Mouse (Mus musculus): ENCODE data around the gene Pam16. TPM values are rescaled to one million over a fixed set of nuclear protein-coding genes. Genes with fewer than 3 reads are reported as not detected.
A peak's percentile ranks its signal among the peaks of the same experiment; 100 is the strongest.

Pam16 gene
- polyA plus RNA-seq, 1 experiment from 2014 or later, result 192 TPM

DNA sequence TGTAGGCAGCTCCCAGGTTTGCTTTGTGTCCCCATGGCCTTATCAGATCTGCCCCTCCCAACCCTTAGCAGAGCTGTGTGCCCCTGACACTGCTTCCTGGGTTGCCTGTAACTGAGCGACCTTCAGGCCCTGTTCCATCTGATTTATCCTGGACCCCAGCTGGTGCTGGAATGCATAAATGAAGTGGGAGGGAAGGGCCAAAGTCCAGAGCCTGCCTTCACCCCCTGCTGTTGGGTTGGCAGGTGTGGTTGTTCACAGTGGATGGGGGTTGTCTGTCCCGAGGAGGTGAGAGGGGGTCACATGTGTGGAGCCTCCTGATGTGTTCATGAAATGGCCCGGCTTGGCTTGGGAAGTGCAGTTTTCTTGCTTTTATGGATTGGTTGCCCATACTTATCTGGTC, 22.6 kb downstream of the Pam16 start:
- ATAC-seq, result no peak

GRCm38 (mm10) chr16:4600701-4601310, 24.0 kb downstream of the Pam16 start:
- peaks cover 48% of the 10 kb centered on the region for H3K4me1 ChIP-seq (ENCODE audit: control insufficient read depth, insufficient read depth, low read length)
- 83% methylated on average over 9 of the region's 9 CpGs for WGBS
- no peaks in the 10 kb centered on the region for H3K27me3 ChIP-seq (replicated peaks; ENCODE audit: control insufficient read depth, insufficient read depth, low read length)
- ATAC-seq (no peak), DNase-seq (ENCODE audit: low spot score) (no peak)
- H3K9ac ChIP-seq (ENCODE audit: low read length), result no peak overlapping the region
- H3K36me3 ChIP-seq (ENCODE audit: control insufficient read depth, insufficient read depth, low read length), result no peaks in the 10 kb centered on the region
- no peaks in the 10 kb centered on the region for H3K9me3 ChIP-seq (replicated peaks; ENCODE audit: control insufficient read depth, low read length)
- H3K4me2 ChIP-seq (ENCODE audit: low read length), result no peak overlapping the region
- no peak overlapping the region for H3K4me3 ChIP-seq (ENCODE audit: low read depth, low read length)
- H3K27ac ChIP-seq (ENCODE audit: low read depth, low read length), result no peak overlapping the region

More for the DNA sequence above, 22.6 kb downstream of the Pam16 start:
- Histone ChIP-seq H3K9ac (ENCODE audit: low read length) (no peak overlapping the region), H3K36me3 (ENCODE audit: control insufficient read depth, insufficient read depth, low read length) (no peaks in the 10 kb centered on the region), H3K4me1 (ENCODE audit: control insufficient read depth, insufficient read depth, low read length) (peaks cover 43% of the 10 kb centered on the region), H3K27ac (ENCODE audit: low read depth, low read length) (peak overlapping the region; percentile 21; the same call in 1 of the 2 replicates), H3K4me3 (ENCODE audit: low read depth, low read length) (no peak overlapping the region), H3K4me2 (ENCODE audit: low read length) (no peak overlapping the region), H3K27me3 (replicated peaks; ENCODE audit: control insufficient read depth, insufficient read depth, low read length) (no peaks in the 10 kb centered on the region), H3K9me3 (replicated peaks; ENCODE audit: control insufficient read depth, low read length) (no peaks in the 10 kb centered on the region)
- no peak for DNase-seq (ENCODE audit: low spot score)
- WGBS, result 27% methylated on average over 3 of the region's 3 CpGs

- Histone ChIP-seq H3K27me3 (replicated peaks; ENCODE audit: control insufficient read depth, insufficient read depth, low read length) (no peaks in the 10 kb centered on the region), H3K4me1 (ENCODE audit: control insufficient read depth, insufficient read depth, low read length) (peaks cover 48% of the 10 kb centered on the region), H3K4me3 (ENCODE audit: low read depth, low read length) (no peak overlapping the region), H3K27ac (ENCODE audit: low read depth, low read length) (no peak overlapping the region), H3K9me3 (replicated peaks; ENCODE audit: control insufficient read depth, low read length) (no peaks in the 10 kb centered on the region), H3K9ac (ENCODE audit: low read length) (no peak overlapping the region), H3K4me2 (ENCODE audit: low read length) (no peak overlapping the region), H3K36me3 (ENCODE audit: control insufficient read depth, insufficient read depth, low read length) (no peaks in the 10 kb centered on the region)
- ATAC-seq (no peak), DNase-seq (ENCODE audit: low spot score) (no peak)
- WGBS, result 88% methylated on average over 3 of the region's 3 CpGs
Measured at GRCm38 (mm10) chr16:4599616-4600015, 25.2 kb downstream of the Pam16 start.

GRCm38 (mm10) chr16:4598891-4599543, 25.8 kb downstream of the Pam16 start:
- Histone ChIP-seq H3K9ac (ENCODE audit: low read length) (0 out of 2 replicates have a peak overlapping the region, but pooled peaks have one; percentile 29), H3K27ac (ENCODE audit: low read depth, low read length) (peak overlapping the region; percentile 14; the same call in 1 of the 2 replicates), H3K4me3 (ENCODE audit: low read depth, low read length) (no peak overlapping the region), H3K4me1 (ENCODE audit: control insufficient read depth, insufficient read depth, low read length) (peaks cover 48% of the 10 kb centered on the region), H3K36me3 (ENCODE audit: control insufficient read depth, insufficient read depth, low read length) (no peaks in the 10 kb centered on the region), H3K4me2 (ENCODE audit: low read length) (no peak overlapping the region), H3K27me3 (replicated peaks; ENCODE audit: control insufficient read depth, insufficient read depth, low read length) (no peaks in the 10 kb centered on the region), H3K9me3 (replicated peaks; ENCODE audit: control insufficient read depth, low read length) (no peaks in the 10 kb centered on the region)
- 29% methylated on average over 6 of the region's 6 CpGs for WGBS
- ATAC-seq (no peak), DNase-seq (ENCODE audit: low spot score) (peak; percentile 33)

- H3K4me3 ChIP-seq (ENCODE audit: low read depth, low read length), result no peak overlapping the region
- H3K36me3 ChIP-seq (ENCODE audit: control insufficient read depth, insufficient read depth, low read length), result no peaks in the 10 kb centered on the region
- ATAC-seq (no peak), DNase-seq (ENCODE audit: low spot score) (no peak)
- no peak overlapping the region for H3K4me2 ChIP-seq (ENCODE audit: low read length)
- H3K4me1 ChIP-seq (ENCODE audit: control insufficient read depth, insufficient read depth, low read length), result peaks cover 49% of the 10 kb centered on the region
- no peak overlapping the region for H3K27ac ChIP-seq (ENCODE audit: low read depth, low read length)
- WGBS, result 66% methylated on average over 5 of the region's 5 CpGs
- H3K9ac ChIP-seq (ENCODE audit: low read length), result peak overlapping the region; percentile 13; the same call in 1 of the 2 replicates
- H3K27me3 ChIP-seq (replicated peaks; ENCODE audit: control insufficient read depth, insufficient read depth, low read length), result no peaks in the 10 kb centered on the region
- H3K9me3 ChIP-seq (replicated peaks; ENCODE audit: control insufficient read depth, low read length), result no peaks in the 10 kb centered on the region
Measured at GRCm38 (mm10) chr16:4598041-4598440, 26.7 kb downstream of the Pam16 start.

DNA sequence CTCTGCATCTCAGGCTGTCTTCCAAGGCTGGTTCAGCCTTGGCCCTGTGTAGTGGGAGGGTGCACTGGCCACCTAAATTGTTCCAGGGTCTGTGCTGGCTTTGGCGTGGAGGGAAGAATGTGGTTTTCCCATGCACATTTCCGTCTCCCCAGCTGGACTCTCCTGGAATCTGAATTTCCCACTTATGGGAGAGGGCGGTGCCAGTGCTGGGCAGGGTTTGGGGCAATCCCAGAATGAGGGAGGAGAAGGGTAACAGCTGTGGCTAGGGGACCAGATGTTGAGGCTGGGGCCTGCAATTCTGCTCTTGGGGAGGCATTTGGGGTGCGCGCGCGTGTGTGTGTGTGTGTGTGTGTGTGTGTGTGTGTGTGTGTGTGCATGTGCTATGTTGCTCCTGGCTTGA, 27.5 kb downstream of the Pam16 start:
- peak overlapping the region; percentile 90 for H3K9ac ChIP-seq (ENCODE audit: low read length)
- H3K4me3 ChIP-seq (ENCODE audit: low read depth, low read length), result 0 out of 2 replicates have a peak overlapping the region, but pooled peaks have one; percentile 2
- H3K4me1 ChIP-seq (ENCODE audit: control insufficient read depth, insufficient read depth, low read length), result peaks cover 45% of the 10 kb centered on the region
- H3K9me3 ChIP-seq (replicated peaks; ENCODE audit: control insufficient read depth, low read length), result no peaks in the 10 kb centered on the region
- ATAC-seq (no peak), DNase-seq (ENCODE audit: low spot score) (no peak)
- H3K27ac ChIP-seq (ENCODE audit: low read depth, low read length), result no peak overlapping the region
- H3K27me3 ChIP-seq (replicated peaks; ENCODE audit: control insufficient read depth, insufficient read depth, low read length), result no peaks in the 10 kb centered on the region
- 65% methylated on average over 7 of the region's 7 CpGs for WGBS
- peak overlapping the region; percentile 93; the same call in 1 of the 2 replicates for H3K4me2 ChIP-seq (ENCODE audit: low read length)
- no peaks in the 10 kb centered on the region for H3K36me3 ChIP-seq (ENCODE audit: control insufficient read depth, insufficient read depth, low read length)

DNA sequence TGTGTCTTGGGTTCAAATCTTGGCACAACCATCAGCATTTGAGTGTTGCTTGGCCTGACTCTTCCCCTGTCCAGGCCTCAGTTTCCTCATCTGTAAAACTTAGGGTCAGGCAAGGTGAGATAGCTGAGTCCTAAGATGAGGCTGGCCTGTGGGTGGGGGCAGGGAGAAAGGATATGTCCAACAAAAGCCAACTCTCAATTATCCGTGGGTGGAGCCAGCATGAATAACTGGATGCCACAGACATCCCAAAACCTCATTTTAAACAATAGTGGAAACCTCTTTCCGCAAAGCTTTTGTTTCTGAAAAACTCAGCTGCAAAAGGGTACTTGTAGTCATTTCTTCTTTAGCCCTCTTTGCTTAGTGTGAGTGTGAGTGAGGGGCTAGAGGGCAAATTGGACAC, 28.0 kb downstream of the Pam16 start:
- Histone ChIP-seq H3K4me1 (ENCODE audit: control insufficient read depth, insufficient read depth, low read length) (peaks cover 42% of the 10 kb centered on the region), H3K27ac (ENCODE audit: low read depth, low read length) (no peak overlapping the region), H3K9me3 (replicated peaks; ENCODE audit: control insufficient read depth, low read length) (no peaks in the 10 kb centered on the region), H3K27me3 (replicated peaks; ENCODE audit: control insufficient read depth, insufficient read depth, low read length) (no peaks in the 10 kb centered on the region), H3K36me3 (ENCODE audit: control insufficient read depth, insufficient read depth, low read length) (no peaks in the 10 kb centered on the region), H3K4me2 (ENCODE audit: low read length) (peak overlapping the region; percentile 93), H3K9ac (ENCODE audit: low read length) (peak overlapping the region; percentile 90), H3K4me3 (ENCODE audit: low read depth, low read length) (peak overlapping the region; percentile 73; the same call in 1 of the 2 replicates)
- DNase-seq (ENCODE audit: low spot score) (no peak), ATAC-seq (no peak)
- 33% methylated on average over 2 of the region's 2 CpGs for WGBS

DNA sequence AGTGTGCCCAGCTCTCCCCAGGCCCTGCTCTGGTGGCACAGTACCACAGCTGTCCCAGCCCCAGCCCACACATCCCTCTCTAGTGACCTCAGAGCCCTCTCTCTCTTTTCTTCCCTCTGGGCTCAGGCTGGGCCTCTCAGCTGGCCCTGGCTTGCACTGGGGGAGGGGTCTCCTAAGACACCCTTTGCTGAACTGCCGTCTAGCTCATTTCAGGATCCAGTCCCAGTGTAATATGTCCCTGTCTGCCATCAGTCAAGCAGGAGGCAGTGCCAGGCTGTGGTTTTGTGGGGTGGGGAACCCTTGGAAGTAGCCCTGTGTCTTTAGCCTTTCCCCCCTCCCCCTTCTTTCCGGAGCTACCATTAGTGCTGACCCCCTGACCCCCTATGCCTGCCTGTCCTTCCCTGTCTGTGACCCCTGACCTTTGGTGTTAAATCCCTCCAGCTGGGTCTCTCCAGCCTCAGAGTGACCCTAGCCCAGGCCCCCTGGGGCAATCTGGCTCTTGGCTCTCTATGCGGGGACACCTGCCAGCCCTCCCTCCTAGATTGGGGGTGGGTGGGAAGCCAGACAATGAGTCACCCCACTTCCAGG, 28.6 kb downstream of the Pam16 start:
- H3K4me1 ChIP-seq (ENCODE audit: control insufficient read depth, insufficient read depth, low read length), result peaks cover 42% of the 10 kb centered on the region
- ATAC-seq, result no peak

More for the DNA sequence above, 28.6 kb downstream of the Pam16 start:
- 11% methylated on average over 3 of the region's 3 CpGs for WGBS
- DNase-seq (ENCODE audit: low spot score), result peak; percentile 33
- no peaks in the 10 kb centered on the region for H3K27me3 ChIP-seq (replicated peaks; ENCODE audit: control insufficient read depth, insufficient read depth, low read length)
- peak overlapping the region; percentile 93 for H3K4me2 ChIP-seq (ENCODE audit: low read length)
- peak overlapping the region; percentile 90 for H3K9ac ChIP-seq (ENCODE audit: low read length)
- H3K36me3 ChIP-seq (ENCODE audit: control insufficient read depth, insufficient read depth, low read length), result no peaks in the 10 kb centered on the region
- H3K4me3 ChIP-seq (ENCODE audit: low read depth, low read length), result peak overlapping the region; percentile 73
- H3K9me3 ChIP-seq (replicated peaks; ENCODE audit: control insufficient read depth, low read length), result no peaks in the 10 kb centered on the region
- H3K27ac ChIP-seq (ENCODE audit: low read depth, low read length), result peak overlapping the region; percentile 93
